Mouse (Mus musculus): ENCODE measurements at regions not wholly inside any gene's neighbourhood (a gene's known extent, or its start where the extent isn't known, plus 50 kb on each side); places are given as distances from the start of the nearest gene placed in this dataset.

- in situ Hi-C loops (cut with MboI; ENCODE audit: low sequenced_read_pairs in 2 of 2, unreplicated experiment in 2 of 2): no loop called here
Observed at GRCm38 (mm10) chr1:183806864-183807730, 206.0 kb upstream of the Dusp10 start.

DNA sequence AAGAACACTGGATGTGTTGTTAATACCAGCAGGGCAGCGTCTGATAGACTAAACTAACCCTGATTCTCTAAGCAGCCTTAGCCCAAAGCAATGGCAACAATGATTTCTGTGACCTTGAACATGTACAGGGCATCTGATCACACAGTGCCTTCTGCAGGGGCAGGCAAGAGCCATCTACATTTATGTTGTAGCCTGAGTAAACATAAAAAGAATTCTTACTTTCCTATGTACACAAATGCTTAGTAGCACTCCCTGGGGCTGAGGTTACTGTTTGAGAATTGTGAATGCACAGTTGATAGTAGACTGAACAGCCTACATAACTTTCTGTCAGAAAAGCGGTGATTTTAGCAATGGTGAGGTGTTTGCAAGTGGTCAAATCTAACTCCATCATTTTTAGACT lies 204.9 kb upstream of the Dusp10 start:
- no peaks in the 10 kb centered on the region for H3K9me3 ChIP-seq (ENCODE audit: control insufficient read depth, insufficient read depth, low read depth, low read length)
- DNase-seq (ENCODE audit: low read depth, low spot score): no peak
- no peak overlapping the region for H3K9ac ChIP-seq (ENCODE audit: insufficient read depth, low read depth, low read length, poor library complexity, severe bottlenecking)
- H3K4me1 ChIP-seq (ENCODE audit: control insufficient read depth in 2 of 2, insufficient read depth in 2 of 2, low read length in 2 of 2, poor library complexity in 1 of 2): no peaks in the 10 kb centered on the region
- no peaks in the 10 kb centered on the region for H3K36me3 ChIP-seq (ENCODE audit: control insufficient read depth, insufficient read depth, low read length, poor library complexity, severe bottlenecking)
- H3K4me3 ChIP-seq (ENCODE audit: insufficient read depth in 1 of 2, low read depth in 1 of 2, low read length in 2 of 2, poor library complexity in 1 of 2, severe bottlenecking in 1 of 2): no peak overlapping the region
- TF ChIP-seq CHD2 (IDR thresholded peaks at IDR 0.05; ENCODE audit: low read depth, low read length) (no peak), ZNF384 (IDR thresholded peaks at IDR 0.05; ENCODE audit: low read depth, low read length) (no peak), ZC3H11A (IDR thresholded peaks at IDR 0.05; ENCODE audit: borderline replicate concordance, low read depth, low read length) (no peak), MAFK (IDR thresholded peaks at IDR 0.05; ENCODE audit: insufficient read depth, low read depth, low read length) (no peak), HCFC1 (IDR thresholded peaks at IDR 0.05; ENCODE audit: borderline replicate concordance, insufficient read depth, low read length) (no peak)
- in situ Hi-C loops (cut with MboI; ENCODE audit: low sequenced_read_pairs in 2 of 2, unreplicated experiment in 2 of 2): no loop called here
- H3K27ac ChIP-seq (ENCODE audit: insufficient read depth, low read depth, low read length, poor library complexity, severe bottlenecking): no peak overlapping the region

More at GRCm38 (mm10) chr1:183806864-183807730, 206.0 kb upstream of the Dusp10 start:
- TF ChIP-seq CHD2 (IDR thresholded peaks at IDR 0.05; ENCODE audit: low read depth, low read length) (no peak), ZNF384 (IDR thresholded peaks at IDR 0.05; ENCODE audit: low read depth, low read length) (no peak), MAFK (IDR thresholded peaks at IDR 0.05; ENCODE audit: insufficient read depth, low read depth, low read length) (no peak), HCFC1 (IDR thresholded peaks at IDR 0.05; ENCODE audit: borderline replicate concordance, insufficient read depth, low read length) (no peak), ZC3H11A (IDR thresholded peaks at IDR 0.05; ENCODE audit: borderline replicate concordance, low read depth, low read length) (no peak)
- no peak overlapping the region for H3K27ac ChIP-seq (ENCODE audit: insufficient read depth, low read depth, low read length, poor library complexity, severe bottlenecking)
- no peaks in the 10 kb centered on the region for H3K4me1 ChIP-seq (ENCODE audit: control insufficient read depth in 2 of 2, insufficient read depth in 2 of 2, low read length in 2 of 2, poor library complexity in 1 of 2)
- DNase-seq (ENCODE audit: low read depth, low spot score): no peak
- no peaks in the 10 kb centered on the region for H3K9me3 ChIP-seq (ENCODE audit: control insufficient read depth, insufficient read depth, low read depth, low read length)
- no peaks in the 10 kb centered on the region for H3K36me3 ChIP-seq (ENCODE audit: control insufficient read depth, insufficient read depth, low read length, poor library complexity, severe bottlenecking)
- H3K4me3 ChIP-seq (ENCODE audit: insufficient read depth in 1 of 2, low read depth in 1 of 2, low read length in 2 of 2, poor library complexity in 1 of 2, severe bottlenecking in 1 of 2): no peak overlapping the region
- no peak overlapping the region for H3K9ac ChIP-seq (ENCODE audit: insufficient read depth, low read depth, low read length, poor library complexity, severe bottlenecking)

- Histone ChIP-seq H3K9me3 (ENCODE audit: control insufficient read depth, insufficient read depth, low read depth, low read length) (no peaks in the 10 kb centered on the region), H3K9ac (ENCODE audit: insufficient read depth, low read depth, low read length, poor library complexity, severe bottlenecking) (no peak overlapping the region), H3K4me3 (ENCODE audit: insufficient read depth in 1 of 2, low read depth in 1 of 2, low read length in 2 of 2, poor library complexity in 1 of 2, severe bottlenecking in 1 of 2) (no peak overlapping the region), H3K27ac (ENCODE audit: insufficient read depth, low read depth, low read length, poor library complexity, severe bottlenecking) (no peak overlapping the region), H3K36me3 (ENCODE audit: control insufficient read depth, insufficient read depth, low read length, poor library complexity, severe bottlenecking) (no peaks in the 10 kb centered on the region), H3K4me1 (ENCODE audit: control insufficient read depth in 2 of 2, insufficient read depth in 2 of 2, low read length in 2 of 2, poor library complexity in 1 of 2) (no peaks in the 10 kb centered on the region)
- DNase-seq (ENCODE audit: low read depth, low spot score): no peak
- in situ Hi-C loops (cut with MboI; ENCODE audit: low sequenced_read_pairs in 2 of 2, unreplicated experiment in 2 of 2): no loop called here
- TF ChIP-seq CHD2 (IDR thresholded peaks at IDR 0.05; ENCODE audit: low read depth, low read length) (no peak), ZC3H11A (IDR thresholded peaks at IDR 0.05; ENCODE audit: borderline replicate concordance, low read depth, low read length) (no peak)
Observed at GRCm38 (mm10) chr1:183820555-183820954, 192.5 kb upstream of the Dusp10 start.

- no peak overlapping the region for H3K27ac ChIP-seq (ENCODE audit: insufficient read depth, low read depth, low read length, poor library complexity, severe bottlenecking)
- H3K9ac ChIP-seq (ENCODE audit: insufficient read depth, low read depth, low read length, poor library complexity, severe bottlenecking): no peak overlapping the region
- in situ Hi-C loops (cut with MboI; ENCODE audit: low sequenced_read_pairs in 2 of 2, unreplicated experiment in 2 of 2): no loop called here
- H3K9me3 ChIP-seq (ENCODE audit: control insufficient read depth, insufficient read depth, low read depth, low read length): no peaks in the 10 kb centered on the region
- no peak for DNase-seq (ENCODE audit: low read depth, low spot score)
- no peaks in the 10 kb centered on the region for H3K36me3 ChIP-seq (ENCODE audit: control insufficient read depth, insufficient read depth, low read length, poor library complexity, severe bottlenecking)
- no peak for TF ChIP-seq MAFK (IDR thresholded peaks at IDR 0.05; ENCODE audit: insufficient read depth, low read depth, low read length)
- TF ChIP-seq HCFC1 (IDR thresholded peaks at IDR 0.05; ENCODE audit: borderline replicate concordance, insufficient read depth, low read length): no peak
- no peak for TF ChIP-seq ZC3H11A (IDR thresholded peaks at IDR 0.05; ENCODE audit: borderline replicate concordance, low read depth, low read length)
- no peak for TF ChIP-seq CHD2 (IDR thresholded peaks at IDR 0.05; ENCODE audit: low read depth, low read length)
- TF ChIP-seq ZNF384 (IDR thresholded peaks at IDR 0.05; ENCODE audit: low read depth, low read length): no peak
- no peaks in the 10 kb centered on the region for H3K4me1 ChIP-seq (ENCODE audit: control insufficient read depth in 2 of 2, insufficient read depth in 2 of 2, low read length in 2 of 2, poor library complexity in 1 of 2)
- no peak overlapping the region for H3K4me3 ChIP-seq (ENCODE audit: insufficient read depth in 1 of 2, low read depth in 1 of 2, low read length in 2 of 2, poor library complexity in 1 of 2, severe bottlenecking in 1 of 2)
Observed at GRCm38 (mm10) chr1:183826300-183826699, 186.8 kb upstream of the Dusp10 start.

All from ES-E14 (cell line).